Mouse (Mus musculus) adrenal gland, adult 18-20 months (tissue): Measurements from ENCODE around the gene Ntn4. TPM values are rescaled to one million over a fixed set of nuclear protein-coding genes. Genes with fewer than 3 reads are reported as not detected.
A peak's percentile ranks its signal among the peaks of the same experiment; 100 is the strongest.

Source experiments
- DNase-seq, 2 experiments: peaks; one replicate each; pipeline ENCODE4 v3.0.0; 2021 to 2022; ENCODE audit warnings: low spot score in 2 of 2
- total RNA-seq, 2 experiments: library from RNA; stranded (reverse); gene quantifications; 1 replicate in 1 of 2; 2 replicates in 1 of 2; pipeline ENCODE4 v1.2.3; 2021

Ntn4 gene
- total RNA-seq, 2 experiments from 2014 or later = 18.6 to 22.4 TPM

- peak; percentile 43 to 47 for DNase-seq
Measured at GRCm38 (mm10) chr10:93640953-93641820, 706 bp downstream of the Ntn4 start.

GRCm38 (mm10) chr10:93641821-93642746, 1.6 kb downstream of the Ntn4 start:
- DNase-seq = peak; percentile 25 to 26

- DNase-seq = no peak
Measured at GRCm38 (mm10) chr10:93642897-93643296, 2.4 kb downstream of the Ntn4 start.

GRCm38 (mm10) chr10:93644451-93644941, 4.0 kb downstream of the Ntn4 start:
- DNase-seq = no peak

GRCm38 (mm10) chr10:93647655-93648561, 7.4 kb downstream of the Ntn4 start:
- no peak for DNase-seq

DNA sequence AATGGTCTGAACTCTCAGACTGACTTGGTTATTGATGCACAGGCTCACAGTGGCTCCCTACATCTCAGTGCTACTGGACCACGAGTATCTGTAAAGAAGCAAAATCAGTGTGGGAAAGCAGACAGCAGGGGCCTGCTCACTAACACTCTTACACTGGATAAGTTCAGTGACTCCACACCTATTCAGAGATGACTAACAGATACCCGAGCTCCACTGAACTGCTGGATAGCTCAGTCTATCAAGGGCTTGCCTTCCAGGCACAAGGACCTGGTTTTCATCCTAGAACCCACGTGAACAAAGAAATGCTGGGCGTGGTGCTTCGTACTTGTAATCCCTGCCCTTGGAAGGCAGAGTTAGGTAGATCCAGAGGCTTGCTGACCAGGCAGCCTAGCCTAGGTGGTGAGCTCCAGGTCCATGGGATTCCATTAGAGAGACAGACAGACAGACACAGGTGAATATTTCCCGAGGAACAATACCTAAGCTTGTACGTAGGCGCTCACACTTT, 8.2 kb downstream of the Ntn4 start:
- DNase-seq = no peak

DNA sequence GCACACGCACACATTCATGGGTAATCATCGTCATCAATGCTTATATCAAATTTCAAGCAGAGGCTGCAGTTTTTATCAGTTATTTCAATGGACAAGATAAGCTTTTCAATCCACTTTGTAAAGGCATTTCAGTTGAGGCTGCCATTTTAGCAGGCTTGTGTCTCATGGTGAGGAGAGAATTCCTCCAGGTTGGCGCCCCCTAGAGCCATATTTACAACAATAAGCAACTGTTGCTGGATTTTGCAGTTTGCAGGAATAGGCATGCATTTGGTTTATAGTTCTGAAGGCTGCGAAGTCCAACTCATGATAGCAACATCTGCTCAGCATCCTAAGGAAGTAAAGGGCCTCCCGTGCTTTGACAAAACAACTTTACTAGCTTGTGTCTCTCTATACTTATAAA, 8.6 kb downstream of the Ntn4 start:
- DNase-seq = no peak

DNA sequence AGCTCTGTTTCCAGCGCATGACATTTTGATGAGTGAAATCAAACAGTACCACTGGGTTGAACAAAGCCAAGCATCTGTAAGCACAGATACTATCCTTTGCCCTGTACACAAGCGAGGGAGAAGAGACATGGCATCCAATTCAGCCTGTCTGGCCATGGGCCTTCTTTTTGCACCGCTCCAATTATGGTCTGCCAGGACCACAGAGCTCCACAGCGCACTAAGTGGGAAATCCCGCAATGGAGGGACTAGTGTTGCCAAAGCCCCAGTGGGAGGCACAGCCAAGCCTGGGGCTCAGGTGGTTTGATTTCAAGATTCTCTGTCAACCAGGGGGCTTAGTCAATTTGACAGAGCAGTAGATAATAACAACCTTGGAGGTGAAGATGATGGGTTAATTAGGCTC, 9.1 kb downstream of the Ntn4 start:
- no peak for DNase-seq

DNA sequence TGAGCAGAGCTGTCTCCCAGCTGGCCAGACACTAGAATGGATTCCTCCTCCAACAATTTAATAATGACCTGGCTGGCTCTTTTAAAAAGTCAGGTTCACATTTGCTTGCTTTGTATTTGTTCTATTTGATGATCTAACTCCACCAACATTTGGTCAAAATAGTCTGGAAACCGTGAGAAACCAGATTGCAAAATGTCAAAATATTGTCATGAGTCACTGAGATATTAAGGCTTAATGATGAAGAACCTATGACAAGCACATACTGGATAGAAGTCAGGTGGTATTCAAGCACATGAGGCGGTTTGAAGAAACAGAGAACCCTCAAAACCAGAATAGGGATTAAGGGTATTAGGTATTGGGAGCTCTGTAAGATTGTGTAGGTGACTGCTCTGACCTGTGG, 12.8 kb downstream of the Ntn4 start:
- no peak for DNase-seq

DNA sequence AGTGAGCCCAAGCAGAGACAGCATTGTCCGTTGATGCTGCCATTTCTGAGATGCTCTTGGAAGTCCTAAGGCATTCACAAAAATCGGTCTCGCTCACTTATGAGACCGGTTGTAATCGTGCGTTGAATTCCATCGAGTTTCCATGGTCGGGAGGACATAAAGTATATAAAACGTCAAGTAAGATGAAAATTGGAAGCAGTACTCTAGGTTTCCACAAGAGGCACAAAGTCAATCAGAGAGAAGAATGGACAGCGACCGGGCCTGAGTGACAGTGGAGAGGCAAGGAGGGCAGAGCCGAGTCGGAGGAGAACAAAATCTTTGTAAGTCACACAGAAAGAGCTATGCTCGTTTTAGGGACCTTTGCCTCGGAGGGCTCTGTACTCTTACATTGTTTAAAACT, 14.9 kb downstream of the Ntn4 start:
- DNase-seq = no peak

- DNase-seq = no peak
Measured at GRCm38 (mm10) chr10:93659792-93660191, 19.3 kb downstream of the Ntn4 start.

GRCm38 (mm10) chr10:93661348-93661991, 21.0 kb downstream of the Ntn4 start:
- DNase-seq = no peak

GRCm38 (mm10) chr10:93662018-93662417, 21.5 kb downstream of the Ntn4 start:
- no peak for DNase-seq

DNA sequence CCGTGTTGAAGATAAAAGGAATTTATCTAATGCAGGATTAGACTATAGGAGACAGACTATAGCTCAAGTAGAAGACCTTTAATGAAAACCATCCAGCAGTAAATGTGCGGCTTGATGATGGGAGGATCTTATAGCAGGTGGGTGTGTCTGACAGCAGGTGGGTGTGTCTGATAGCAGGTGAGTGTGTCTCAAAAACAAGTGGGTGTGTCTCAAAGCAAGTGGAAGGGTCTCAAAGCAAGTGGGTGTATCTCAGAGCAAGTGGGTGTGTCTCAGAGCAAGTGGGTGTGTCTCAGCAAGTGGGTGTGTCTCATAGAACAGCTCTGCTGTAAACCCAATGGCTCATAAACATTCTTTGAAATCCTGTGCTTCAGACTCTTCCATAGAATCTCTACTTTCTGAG, 25.7 kb downstream of the Ntn4 start:
- no peak for DNase-seq

- no peak for DNase-seq
Measured at GRCm38 (mm10) chr10:93666996-93667395, 26.5 kb downstream of the Ntn4 start.

- DNase-seq = peak in 1 of 2 experiments; percentile 16
Measured at GRCm38 (mm10) chr10:93672646-93673479, 32.4 kb downstream of the Ntn4 start.

GRCm38 (mm10) chr10:93679191-93680007, 38.9 kb downstream of the Ntn4 start:
- DNase-seq = peak; percentile 44 to 50
